Mouse (Mus musculus): ENCODE results near the gene Fgf11. TPM values are rescaled to one million over a fixed set of nuclear protein-coding genes. Genes with fewer than 3 reads are reported as not detected.
A peak's percentile ranks its signal among the peaks of the same experiment; 100 is the strongest.

Gene Fgf11
- polyA plus RNA-seq, 1 experiment from 2014 or later = 0.20 TPM

DNA sequence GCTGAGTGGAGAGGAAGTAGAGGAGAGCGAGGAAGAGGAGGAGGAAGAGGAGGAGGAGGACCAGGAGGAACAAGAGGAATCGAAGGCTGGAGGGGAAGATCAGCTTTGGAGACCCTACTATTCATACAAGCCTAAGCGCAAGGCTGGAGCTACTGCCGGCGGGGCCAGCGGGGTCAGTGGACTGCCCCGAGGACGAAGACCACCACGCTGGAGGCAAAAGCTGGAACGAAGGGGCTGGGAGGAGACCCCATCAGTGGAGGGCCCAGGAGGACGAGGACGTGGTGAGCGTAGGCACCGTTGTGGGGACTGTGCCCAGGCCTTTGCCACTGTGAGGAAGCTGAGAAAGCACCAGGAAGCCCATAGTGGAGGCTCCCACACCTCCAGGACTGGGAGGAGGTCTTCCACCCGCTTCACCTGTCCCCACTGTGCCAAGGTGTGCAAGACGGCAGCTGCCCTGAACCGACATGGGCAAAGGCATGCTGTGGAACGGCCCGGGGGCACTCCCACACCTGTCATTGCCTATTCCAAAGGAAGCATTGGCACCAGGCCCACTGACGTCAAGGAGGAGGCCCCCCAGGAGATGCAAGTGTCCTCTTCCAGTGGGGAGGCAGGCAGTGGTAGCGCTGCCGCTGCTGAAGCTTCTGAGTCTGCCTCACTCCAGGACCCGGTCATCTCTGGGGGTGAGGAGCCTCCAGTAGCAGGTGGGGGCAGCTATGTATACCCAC, 23.2 kb downstream of the Fgf11 start:
- H3K36me3 ChIP-seq = 0 out of 2 replicates have a peak, but pooled peaks cover 4% of the 10 kb centered on the region
- H3K9ac ChIP-seq = no peak overlapping the region
- no peak overlapping the region for H3K4me2 ChIP-seq
- ATAC-seq (ENCODE audit: low read depth) (no peak), DNase-seq (no peak)
- no peaks in the 10 kb centered on the region for H3K9me3 ChIP-seq (replicated peaks)
- WGBS (ENCODE audit: insufficient replicate concordance) = 59% methylated on average over 23 of the region's 23 CpGs
- peaks cover 71% of the 10 kb centered on the region for H3K27me3 ChIP-seq
- no peak overlapping the region for H3K4me3 ChIP-seq (replicated peaks)
- H3K4me1 ChIP-seq (replicated peaks) = no peaks in the 10 kb centered on the region
- H3K27ac ChIP-seq = no peak overlapping the region

- H3K27me3 ChIP-seq = peaks cover 71% of the 10 kb centered on the region
- WGBS (ENCODE audit: insufficient replicate concordance) = 52% methylated on average over 26 of the region's 26 CpGs
- ATAC-seq (ENCODE audit: low read depth) = no peak
Measured at GRCm38 (mm10) chr11:69777504-69778257, 24.0 kb downstream of the Fgf11 start.

DNA sequence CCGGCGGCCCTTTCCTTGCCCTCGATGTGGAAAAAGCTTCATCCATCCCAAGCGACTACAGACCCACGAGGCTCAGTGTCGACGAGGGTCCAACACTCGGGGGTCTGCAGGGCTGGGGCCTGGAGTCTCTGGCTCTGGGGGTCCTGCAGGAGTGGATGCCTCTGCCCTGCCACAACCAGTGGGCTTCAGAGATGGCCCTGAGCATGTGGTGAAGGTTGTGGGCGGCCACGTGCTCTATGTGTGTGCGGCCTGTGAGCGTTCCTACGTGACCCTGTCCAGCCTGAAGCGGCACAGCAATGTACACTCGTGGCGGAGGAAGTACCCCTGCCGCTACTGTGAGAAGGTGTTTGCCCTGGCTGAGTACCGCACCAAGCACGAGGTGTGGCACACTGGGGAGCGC, 25.2 kb downstream of the Fgf11 start:
- no peak for ATAC-seq (ENCODE audit: low read depth)
- 80% methylated on average over 20 of the region's 20 CpGs for WGBS (ENCODE audit: insufficient replicate concordance)
- no peak for DNase-seq
- Histone ChIP-seq H3K4me2 (no peak overlapping the region), H3K4me1 (replicated peaks) (no peaks in the 10 kb centered on the region), H3K36me3 (0 out of 2 replicates have a peak, but pooled peaks cover 4% of the 10 kb centered on the region), H3K4me3 (replicated peaks) (no peak overlapping the region), H3K27ac (no peak overlapping the region), H3K9ac (no peak overlapping the region), H3K27me3 (peaks cover 59% of the 10 kb centered on the region), H3K9me3 (replicated peaks) (no peaks in the 10 kb centered on the region)

More at GRCm38 (mm10) chr11:69777504-69778257, 24.0 kb downstream of the Fgf11 start:
- DNase-seq = no peak
- H3K4me2 ChIP-seq = no peak overlapping the region
- no peak overlapping the region for H3K4me3 ChIP-seq (replicated peaks)
- H3K27ac ChIP-seq = no peak overlapping the region
- H3K36me3 ChIP-seq = 0 out of 2 replicates have a peak, but pooled peaks cover 4% of the 10 kb centered on the region
- no peak overlapping the region for H3K9ac ChIP-seq
- no peaks in the 10 kb centered on the region for H3K4me1 ChIP-seq (replicated peaks)
- no peaks in the 10 kb centered on the region for H3K9me3 ChIP-seq (replicated peaks)

- no peak for DNase-seq
- Histone ChIP-seq H3K27me3 (peaks cover 56% of the 10 kb centered on the region), H3K9ac (no peak overlapping the region), H3K36me3 (0 out of 2 replicates have a peak, but pooled peaks cover 4% of the 10 kb centered on the region), H3K9me3 (replicated peaks) (no peaks in the 10 kb centered on the region), H3K4me3 (replicated peaks) (no peak overlapping the region), H3K27ac (no peak overlapping the region), H3K4me1 (replicated peaks) (no peaks in the 10 kb centered on the region), H3K4me2 (no peak overlapping the region)
- ATAC-seq (ENCODE audit: low read depth) = no peak
- 60% methylated on average over 10 of the region's 10 CpGs for WGBS (ENCODE audit: insufficient replicate concordance)
Measured at GRCm38 (mm10) chr11:69775716-69776115, 25.9 kb downstream of the Fgf11 start.

DNA sequence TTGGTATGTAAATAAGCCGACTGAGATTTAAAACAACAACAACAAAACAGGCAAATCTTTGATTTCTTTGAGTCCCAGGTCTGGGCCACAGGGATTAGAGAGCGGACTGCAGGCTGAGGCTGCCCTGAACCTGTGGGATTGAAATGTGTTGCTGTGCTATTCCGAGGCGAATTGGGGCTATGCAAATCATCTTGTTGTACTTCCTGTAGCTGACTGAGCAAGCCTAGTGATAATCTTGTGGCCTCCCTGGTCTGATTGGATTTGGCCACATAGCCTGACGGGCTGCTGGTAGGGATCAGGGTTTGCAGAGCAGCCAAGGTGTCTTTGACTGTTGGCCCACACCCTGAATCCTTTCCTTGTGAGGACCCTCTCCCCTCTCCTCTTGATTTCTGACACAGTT, 26.7 kb downstream of the Fgf11 start:
- DNase-seq (no peak), ATAC-seq (ENCODE audit: low read depth) (no peak)
- Histone ChIP-seq H3K4me3 (replicated peaks) (no peak overlapping the region), H3K4me1 (replicated peaks) (0 out of 2 replicates have a peak, but pooled peaks cover 2% of the 10 kb centered on the region), H3K9ac (no peak overlapping the region), H3K27ac (no peak overlapping the region), H3K36me3 (0 out of 2 replicates have a peak, but pooled peaks cover 4% of the 10 kb centered on the region), H3K9me3 (replicated peaks) (no peaks in the 10 kb centered on the region), H3K27me3 (peaks cover 49% of the 10 kb centered on the region), H3K4me2 (no peak overlapping the region)
- 39% methylated on average over 5 of the region's 5 CpGs for WGBS (ENCODE audit: insufficient replicate concordance)

GRCm38 (mm10) chr11:69767625-69767909, 34.1 kb downstream of the Fgf11 start:
- WGBS (ENCODE audit: insufficient replicate concordance) = 65% methylated on average over 4 of the region's 4 CpGs
- Histone ChIP-seq H3K4me2 (peak overlapping the region; percentile 94), H3K27me3 (peaks cover 6% of the 10 kb centered on the region; the same call in 1 of the 2 replicates), H3K9ac (0 out of 2 replicates have a peak overlapping the region, but pooled peaks have one; percentile 83), H3K27ac (peak overlapping the region; percentile 51; the same call in 1 of the 2 replicates), H3K36me3 (no peaks in the 10 kb centered on the region), H3K9me3 (replicated peaks) (no peaks in the 10 kb centered on the region), H3K4me1 (replicated peaks) (peaks cover 38% of the 10 kb centered on the region), H3K4me3 (replicated peaks) (no peak overlapping the region)
- DNase-seq (no peak), ATAC-seq (ENCODE audit: low read depth) (no peak)

DNA sequence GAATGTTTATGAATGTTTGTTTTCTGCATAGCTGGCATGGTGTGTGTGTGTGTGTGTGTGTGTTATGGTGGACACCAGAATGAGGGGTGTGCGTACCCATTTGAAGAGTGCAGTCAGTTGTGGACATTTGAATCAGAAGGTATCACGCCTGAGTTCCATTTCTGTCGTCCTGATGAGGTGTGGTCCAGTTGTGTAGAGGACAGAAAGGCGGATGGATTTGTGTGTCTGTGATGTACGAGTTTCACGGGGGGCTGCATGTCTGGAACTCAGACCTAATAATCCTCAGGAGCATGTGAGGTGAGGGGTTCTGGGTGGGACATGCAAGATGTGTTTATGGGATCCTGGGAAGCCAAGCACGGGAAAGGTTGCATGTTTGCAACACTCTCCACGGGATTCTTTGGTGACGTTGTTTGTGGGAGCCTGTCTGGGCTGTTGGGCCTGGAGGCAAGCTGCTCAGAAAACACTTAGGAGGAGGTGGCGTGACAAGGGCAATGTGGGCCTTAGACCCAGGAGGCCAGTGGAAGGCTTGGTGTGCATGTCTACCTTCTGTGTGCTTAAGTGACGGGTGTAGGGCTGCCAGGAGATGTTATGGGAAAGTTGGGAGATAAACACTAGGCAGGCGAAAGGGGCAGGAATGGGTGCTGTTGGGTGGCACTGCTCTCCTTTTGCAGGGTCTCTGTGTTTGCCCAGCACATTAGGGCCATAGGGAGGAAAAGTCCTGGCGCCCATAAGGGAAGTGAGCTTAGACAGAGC, 34.6 kb downstream of the Fgf11 start:
- DNase-seq (no peak), ATAC-seq (ENCODE audit: low read depth) (no peak)
- Histone ChIP-seq H3K27ac (peak overlapping the region; percentile 72), H3K4me3 (replicated peaks) (peak overlapping the region; percentile 76), H3K9me3 (replicated peaks) (no peaks in the 10 kb centered on the region), H3K4me1 (replicated peaks) (peaks cover 38% of the 10 kb centered on the region), H3K4me2 (peak overlapping the region; percentile 94), H3K27me3 (peaks cover 6% of the 10 kb centered on the region; the same call in 1 of the 2 replicates), H3K9ac (peak overlapping the region; percentile 83), H3K36me3 (no peaks in the 10 kb centered on the region)
- WGBS (ENCODE audit: insufficient replicate concordance) = 65% methylated on average over 13 of the region's 13 CpGs

DNA sequence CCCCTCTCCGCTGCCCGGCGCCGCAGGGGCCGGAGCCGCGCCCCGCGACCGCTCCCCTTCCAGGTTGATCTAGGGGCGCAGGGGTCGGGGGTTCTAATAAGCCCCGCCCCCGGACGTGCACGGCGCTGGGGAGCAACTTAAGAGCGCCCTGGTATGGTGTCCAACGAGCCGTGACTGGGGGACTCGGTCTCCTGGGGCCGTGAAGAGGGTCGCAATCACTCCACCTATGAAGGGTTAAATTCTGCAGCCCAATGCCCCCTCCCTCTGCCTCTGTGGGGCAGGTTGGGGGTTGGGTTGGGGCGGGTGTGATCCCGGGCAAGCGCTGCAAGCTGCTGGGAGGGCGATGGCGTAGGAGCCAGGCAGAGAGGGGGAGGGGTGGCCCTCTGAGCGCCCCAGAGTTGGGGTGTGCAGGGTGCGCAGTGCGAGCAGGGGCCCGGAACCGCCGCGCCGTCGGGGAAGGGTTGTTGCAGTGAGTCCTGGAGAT, 35.5 kb downstream of the Fgf11 start:
- Histone ChIP-seq H3K27me3 (peaks cover 6% of the 10 kb centered on the region; the same call in 1 of the 2 replicates), H3K4me1 (replicated peaks) (peaks cover 38% of the 10 kb centered on the region), H3K27ac (peak overlapping the region; percentile 72), H3K36me3 (no peaks in the 10 kb centered on the region), H3K9ac (peak overlapping the region; percentile 83), H3K4me2 (peak overlapping the region; percentile 94), H3K9me3 (replicated peaks) (no peaks in the 10 kb centered on the region), H3K4me3 (replicated peaks) (peak overlapping the region; percentile 76)
- under 1% methylated on average over 37 of the region's 37 CpGs for WGBS (ENCODE audit: insufficient replicate concordance)
- ATAC-seq (ENCODE audit: low read depth) (peak; percentile 79), DNase-seq (peak; percentile 52)

DNA sequence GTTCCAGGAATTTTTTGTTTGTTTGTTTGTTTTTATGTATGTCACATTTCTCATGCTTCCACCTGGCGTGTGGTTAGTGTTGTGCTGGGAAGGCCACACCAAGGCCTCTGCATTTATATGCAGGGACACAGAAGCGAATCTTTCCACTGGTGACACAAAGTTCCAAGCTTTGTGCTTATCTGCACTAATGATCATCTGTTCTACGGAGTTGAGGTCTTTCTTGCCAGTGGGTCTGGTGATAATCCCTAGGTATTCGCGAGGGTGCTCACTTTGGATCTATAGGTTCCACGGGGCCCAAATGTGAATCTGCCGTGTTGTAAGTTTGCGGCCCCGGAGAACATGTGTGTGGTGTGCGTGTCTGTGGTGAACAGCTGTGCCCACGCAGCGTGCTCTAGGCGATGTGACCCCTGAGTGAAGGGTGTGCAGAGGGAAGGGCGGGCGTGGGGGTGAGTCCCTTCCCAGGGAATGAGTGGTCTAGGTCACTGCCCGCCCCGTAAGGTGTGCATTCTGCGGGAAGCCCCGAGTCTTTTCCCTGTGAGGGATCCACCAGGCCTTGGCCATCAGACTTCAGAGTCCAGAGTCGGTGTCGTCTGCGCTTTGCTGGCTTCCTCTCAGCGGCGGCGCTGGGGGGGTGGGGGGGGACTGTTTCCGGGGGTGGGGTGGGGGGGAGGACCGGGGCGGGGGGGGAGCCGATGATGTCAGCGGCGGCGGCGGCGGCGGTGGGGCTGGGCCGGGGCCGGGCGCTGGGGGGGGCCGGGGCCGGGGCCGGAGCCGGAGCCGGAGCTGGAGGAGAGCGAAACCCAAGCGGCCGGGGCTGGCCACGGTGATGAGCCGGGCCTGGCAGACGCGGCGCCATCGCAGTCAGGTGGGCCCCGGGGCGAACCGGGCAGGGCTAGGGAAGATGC, 36.2 kb downstream of the Fgf11 start, which contains the start of gene Zbtb4:
Gene Zbtb4, plus strand, starts transcription at position 692 of the 905 bp plus-strand sequence.
- peak within 1 kb of the TSS; percentile 72 for H3K27ac ChIP-seq
- WGBS (ENCODE audit: insufficient replicate concordance) = 22% methylated on average over 42 of the region's 55 CpGs
- DNase-seq = no peak
- peaks cover 43% of the 10 kb centered on the region for H3K4me1 ChIP-seq (replicated peaks)
- H3K27me3 ChIP-seq = peaks cover 6% of the 10 kb centered on the region; the same call in 1 of the 2 replicates
- no peaks in the 10 kb centered on the region for H3K9me3 ChIP-seq (replicated peaks)
- H3K9ac ChIP-seq = peak within 1 kb of the TSS; percentile 83
- peak; percentile 42; the same call in 1 of the 2 replicates for ATAC-seq (ENCODE audit: low read depth)
- no peaks in the 10 kb centered on the region for H3K36me3 ChIP-seq
- peak within 1 kb of the TSS; percentile 94 for H3K4me2 ChIP-seq
- peak within 1 kb of the TSS; percentile 76 for H3K4me3 ChIP-seq (replicated peaks)

- no peaks in the 10 kb centered on the region for H3K36me3 ChIP-seq
- no peaks in the 10 kb centered on the region for H3K9me3 ChIP-seq (replicated peaks)
- H3K27ac ChIP-seq = no peak overlapping the region
- no peak for DNase-seq
- no peak overlapping the region for H3K4me3 ChIP-seq (replicated peaks)
- no peak overlapping the region for H3K4me2 ChIP-seq
- no peak for ATAC-seq (ENCODE audit: low read depth)
- WGBS (ENCODE audit: insufficient replicate concordance) = 62% methylated on average over 7 of the region's 7 CpGs
- H3K27me3 ChIP-seq = peaks cover 4% of the 10 kb centered on the region; the same call in 1 of the 2 replicates
- no peak overlapping the region for H3K9ac ChIP-seq
- peaks cover 47% of the 10 kb centered on the region for H3K4me1 ChIP-seq (replicated peaks)
Measured at GRCm38 (mm10) chr11:69763551-69763950, 38.1 kb downstream of the Fgf11 start.

All from liver, embryonic 13.5 days (tissue).